Mouse (Mus musculus): Measurements from ENCODE around the gene Phb.

Phb gene

GRCm38 (mm10) chr11:95713225-95713810 lies 46.6 kb downstream of the Phb start:
- peak; percentile 47 for DNase-seq

- no peak for DNase-seq
These were observed 47.1 kb downstream of the Phb start for GRCm38 (mm10) chr11:95713811-95714241.

GRCm38 (mm10) chr11:95714411-95714810 lies 47.7 kb downstream of the Phb start:
- no peak for DNase-seq

GRCm38 (mm10) chr11:95716136-95716535 lies 49.4 kb downstream of the Phb start:
- DNase-seq = peak; percentile 24

- DNase-seq = no peak
These were observed 52.6 kb downstream of the Phb start for GRCm38 (mm10) chr11:95719356-95719755.

GRCm38 (mm10) chr11:95723287-95723686 lies 56.5 kb downstream of the Phb start, which contains the start of gene B130006D01Rik:
Gene B130006D01Rik (plus strand): TSS chr11:95723587.
- no peak for DNase-seq

GRCm38 (mm10) chr11:95724466-95724865 lies 57.7 kb downstream of the Phb start:
- no peak for DNase-seq

- DNase-seq = no peak
These were observed 59.4 kb downstream of the Phb start for GRCm38 (mm10) chr11:95726156-95726555.

GRCm38 (mm10) chr11:95727947-95728346 lies 61.2 kb downstream of the Phb start:
- DNase-seq = no peak

GRCm38 (mm10) chr11:95728916-95729907 lies 62.5 kb downstream of the Phb start:
- no peak for DNase-seq
